Mouse (Mus musculus) heart, adult 2 months (tissue): ENCODE measurements around the gene Gabbr1. TPM values are rescaled to one million over a fixed set of nuclear protein-coding genes. Genes with fewer than 3 reads are reported as not detected.
A peak's percentile ranks its signal among the peaks of the same experiment; 100 is the strongest.

Experiments
- DNase-seq, 2 experiments: peaks; one replicate each; pipeline ENCODE4 v3.0.0; 2021
- H3K27ac ChIP-seq: fragments of 200-600 bp; 2 replicates; pipeline ENCODE4 v1.8.1; 2022
- H3K27me3 ChIP-seq: fragments of 200-500 bp; 2 replicates; pipeline ENCODE4 v1.6.1; 2012; ENCODE audit warnings: mild to moderate bottlenecking, low read length, inconsistent platforms, mixed read lengths; ENCODE audit not compliant: control insufficient read depth, insufficient read depth
- H3K36me3 ChIP-seq: fragments of 200-500 bp; 2 replicates; pipeline ENCODE4 v1.6.1; 2012; ENCODE audit warnings: low read length, inconsistent platforms; ENCODE audit not compliant: control insufficient read depth, insufficient read depth
- H3K4me1 ChIP-seq: fragments of 200-500 bp; 2 replicates; pipeline ENCODE4 v1.6.1; 2011; ENCODE audit warnings: low read length; ENCODE audit not compliant: control insufficient read depth, insufficient read depth
- H3K4me3 ChIP-seq: fragments of 200-600 bp; 2 replicates; pipeline ENCODE4 v1.8.1; 2022
- H3K79me2 ChIP-seq: fragments of 200-500 bp; replicated peaks from 2 replicates; pipeline ENCODE4 v1.6.1; 2012; ENCODE audit warnings: mild to moderate bottlenecking, inconsistent platforms, low read length, moderate library complexity, mixed read lengths; ENCODE audit not compliant: control insufficient read depth, insufficient read depth
- H3K9ac ChIP-seq: fragments of 200-500 bp; 2 replicates; pipeline ENCODE4 v1.6.1; 2012; ENCODE audit warnings: low read depth, mild to moderate bottlenecking, control low read depth, inconsistent platforms, low read length, mixed read lengths
- CTCF ChIP-seq: fragments of 200-600 bp; IDR thresholded peaks from 2 replicates; pipeline ENCODE4 v1.8.1; 2022; ENCODE audit warnings: antibody characterized with exemption, mild to moderate bottlenecking, moderate library complexity
- EP300 ChIP-seq: fragments of 200-500 bp; IDR thresholded peaks from 2 replicates; pipeline ENCODE4 v1.6.1; 2011; ENCODE audit warnings: low read depth, low read length, control low read depth; ENCODE audit not compliant: insufficient read depth
- POLR2A ChIP-seq: fragments of 200-500 bp; IDR thresholded peaks from 2 replicates; pipeline ENCODE4 v1.6.1; 2011; ENCODE audit warnings: mild to moderate bottlenecking, low read depth, low read length, control low read depth; ENCODE audit not compliant: insufficient read depth
- WGBS: fragments of 180-500 bp; shearing (Covaris S2); methylation state at CpG from one replicate; pipeline ENCODE4 v1.1.7; 2018; 5-methylcytosine and 5-hydroxymethylcytosine counted together
- intact Hi-C: fragments of 180-260 bp; cut with DNase I; formaldehyde crosslinking; loops from one replicate; pipeline ENCODE4 v1.15.1; 2025
- polyA plus RNA-seq: library from polyadenylated mRNA; depleted of rRNA; stranded (reverse); fragments of >200 nt; gene quantifications from 2 replicates; pipeline ENCODE4 v1.2.3, GENCODE M21; 2012
- total RNA-seq, 2 experiments: library from RNA; stranded (reverse); gene quantifications; 2 replicates each; pipeline ENCODE4 v1.2.3; 2021

Gabbr1 gene
- total and polyA plus RNA-seq, 3 experiments: 6.5 to 15.5 (median 6.7) TPM

- TF ChIP-seq CTCF (no peak), EP300 (no peak), POLR2A (no peak)
- Histone ChIP-seq H3K4me1 (0 out of 2 replicates have a peak, but pooled peaks cover 2% of the 10 kb centered on the region), H3K79me2 (no peaks in the 10 kb centered on the region), H3K27ac (peak overlapping the region; percentile 26; the same call in 1 of the 2 replicates), H3K4me3 (peak overlapping the region; percentile 47), H3K9ac (peak overlapping the region; percentile 24), H3K27me3 (0 out of 2 replicates have a peak, but pooled peaks cover 2% of the 10 kb centered on the region), H3K36me3 (no peaks in the 10 kb centered on the region)
- DNase-seq: peak; percentile 4 to 30
- 36% methylated on average over 27 of the region's 27 CpGs for WGBS
- intact Hi-C loops: no loop called here
Observed at GRCm38 (mm10) chr17:37050876-37051275, 5.1 kb downstream of the Gabbr1 start.

- TF ChIP-seq EP300 (no peak), CTCF (no peak), POLR2A (no peak)
- H3K27me3 ChIP-seq: 0 out of 2 replicates have a peak, but pooled peaks cover 2% of the 10 kb centered on the region
- no peak overlapping the region for H3K9ac ChIP-seq
- no peaks in the 10 kb centered on the region for H3K36me3 ChIP-seq
- DNase-seq: no peak
- no peaks in the 10 kb centered on the region for H3K79me2 ChIP-seq
- H3K4me1 ChIP-seq: 0 out of 2 replicates have a peak, but pooled peaks cover 2% of the 10 kb centered on the region
- WGBS: 60% methylated on average over 4 of the region's 4 CpGs
- no peak overlapping the region for H3K4me3 ChIP-seq
- intact Hi-C loops: no loop called here
- no peak overlapping the region for H3K27ac ChIP-seq
Observed at GRCm38 (mm10) chr17:37051745-37052144, 6.0 kb downstream of the Gabbr1 start.

- DNase-seq: no peak
- Histone ChIP-seq H3K4me1 (no peaks in the 10 kb centered on the region), H3K9ac (no peak overlapping the region), H3K36me3 (no peaks in the 10 kb centered on the region), H3K27ac (no peak overlapping the region), H3K79me2 (no peaks in the 10 kb centered on the region), H3K27me3 (no peaks in the 10 kb centered on the region), H3K4me3 (no peak overlapping the region)
- no peak for TF ChIP-seq EP300
- TF ChIP-seq CTCF: no peak
- no peak for TF ChIP-seq POLR2A
- intact Hi-C loops: no loop called here
- WGBS: 88% methylated on average over 6 of the region's 6 CpGs
Observed at GRCm38 (mm10) chr17:37056957-37057356, 11.2 kb downstream of the Gabbr1 start.

GRCm38 (mm10) chr17:37061435-37061834, 15.7 kb downstream of the Gabbr1 start:
- intact Hi-C loops: no loop called here
- no peaks in the 10 kb centered on the region for H3K36me3 ChIP-seq
- no peak for DNase-seq
- H3K4me3 ChIP-seq: no peak overlapping the region
- no peaks in the 10 kb centered on the region for H3K79me2 ChIP-seq
- no peaks in the 10 kb centered on the region for H3K27me3 ChIP-seq
- no peak overlapping the region for H3K27ac ChIP-seq
- H3K4me1 ChIP-seq: no peaks in the 10 kb centered on the region
- 59% methylated on average over 3 of the region's 3 CpGs for WGBS
- no peak overlapping the region for H3K9ac ChIP-seq
- TF ChIP-seq CTCF (no peak), EP300 (no peak), POLR2A (no peak)

GRCm38 (mm10) chr17:37062101-37062641, 16.4 kb downstream of the Gabbr1 start:
- no peak overlapping the region for H3K27ac ChIP-seq
- TF ChIP-seq POLR2A (no peak), CTCF (no peak), EP300 (no peak)
- no peaks in the 10 kb centered on the region for H3K27me3 ChIP-seq
- no peaks in the 10 kb centered on the region for H3K36me3 ChIP-seq
- H3K4me3 ChIP-seq: no peak overlapping the region
- H3K79me2 ChIP-seq: no peaks in the 10 kb centered on the region
- WGBS: 88% methylated on average over 10 of the region's 10 CpGs
- intact Hi-C loops: no loop called here
- no peak overlapping the region for H3K9ac ChIP-seq
- DNase-seq: no peak
- H3K4me1 ChIP-seq: no peaks in the 10 kb centered on the region

DNA sequence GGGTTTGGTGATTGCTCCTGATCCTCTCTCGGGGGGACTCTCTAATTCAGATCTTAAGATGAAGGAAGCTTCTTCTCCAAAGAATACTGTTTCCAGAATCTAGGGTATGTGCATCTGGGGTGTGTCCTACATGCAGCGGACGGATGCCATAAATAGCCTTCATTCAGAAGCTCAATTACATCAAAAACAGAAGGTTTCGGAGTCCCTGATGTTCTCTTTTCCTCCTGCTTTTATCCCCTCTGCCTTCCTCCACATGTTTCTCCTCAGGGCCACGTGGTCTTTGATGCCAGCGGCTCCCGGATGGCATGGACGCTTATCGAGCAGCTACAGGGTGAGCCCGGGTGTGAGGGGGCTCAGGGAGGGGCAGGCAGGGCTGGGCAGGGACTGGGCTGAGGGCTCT, 17.3 kb downstream of the Gabbr1 start:
- TF ChIP-seq CTCF (no peak), EP300 (no peak), POLR2A (no peak)
- Histone ChIP-seq H3K36me3 (no peaks in the 10 kb centered on the region), H3K27me3 (no peaks in the 10 kb centered on the region), H3K9ac (no peak overlapping the region), H3K4me1 (no peaks in the 10 kb centered on the region), H3K79me2 (no peaks in the 10 kb centered on the region), H3K27ac (no peak overlapping the region), H3K4me3 (no peak overlapping the region)
- 80% methylated on average over 10 of the region's 10 CpGs for WGBS
- intact Hi-C loops: no loop called here
- DNase-seq: no peak
